Mouse (Mus musculus) right cerebral cortex, postnatal 4 days (tissue): ENCODE data around the gene Oaz3.

Experiments
- DNase-seq: peaks from one replicate; pipeline ENCODE4 v3.0.0-alpha.2; 2022

The Oaz3 gene

DNA sequence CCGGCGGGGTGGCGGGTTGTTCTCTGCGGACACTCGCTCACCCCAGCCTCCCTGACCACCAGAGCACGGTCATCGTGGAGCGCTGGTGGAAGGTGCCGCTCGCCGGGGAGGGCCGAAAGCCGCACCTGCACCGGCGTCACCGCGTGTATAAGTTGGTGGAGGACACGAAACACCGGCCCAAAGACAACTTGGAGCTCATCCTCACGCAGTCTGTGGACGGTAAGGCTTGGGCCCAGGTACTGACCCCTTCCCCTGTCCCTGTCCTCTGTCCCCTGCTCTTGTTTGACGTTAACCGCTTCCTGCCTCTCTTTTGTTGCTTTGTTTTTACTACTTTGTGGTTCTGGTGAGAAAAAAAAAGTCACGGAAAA is at the start of gene Oaz3:
TSS of gene Oaz3 (minus strand) at position 319 of the 368 bp plus-strand sequence.
- no peak for DNase-seq

DNA sequence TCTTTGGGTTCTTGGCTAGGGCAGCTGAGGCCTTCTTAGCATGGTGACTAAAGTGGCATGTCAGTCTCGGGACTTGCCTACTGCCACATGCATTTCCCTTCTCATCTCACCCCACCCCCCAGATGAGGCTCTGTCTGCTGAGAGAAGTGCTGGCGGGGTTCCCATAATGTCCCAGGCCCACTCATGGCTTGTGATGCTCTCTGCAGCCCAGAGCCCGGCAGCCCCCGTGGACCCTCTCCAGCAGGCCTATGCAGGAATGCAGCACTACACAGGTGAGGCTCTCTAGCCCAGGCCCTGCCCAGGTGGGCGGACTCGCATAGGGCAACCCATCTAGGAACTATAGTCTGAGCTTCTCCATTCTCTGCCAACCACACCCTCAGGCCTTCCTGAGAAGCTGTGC is 43.9 kb upstream of the Oaz3 start:
- DNase-seq = peak; percentile 43

DNA sequence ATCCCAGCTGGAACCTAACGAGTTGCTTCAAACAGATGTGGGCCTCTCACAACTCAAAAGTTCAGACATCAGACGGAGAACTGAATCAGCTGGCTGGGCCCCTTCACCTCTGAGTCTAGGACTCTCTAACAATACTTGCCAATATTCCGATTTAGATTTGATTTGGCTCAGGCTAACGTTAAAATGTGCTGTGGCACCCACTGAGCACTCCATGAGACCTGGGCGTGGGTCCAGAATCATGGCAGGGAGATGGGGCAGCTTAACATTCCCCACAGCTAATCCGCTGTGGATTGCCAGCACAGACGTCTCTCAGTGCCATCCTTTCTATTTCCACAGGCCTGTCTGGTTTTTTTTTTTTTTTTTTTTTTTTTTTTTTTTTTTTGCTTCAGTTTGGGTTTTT is 42.2 kb upstream of the Oaz3 start:
- peak; percentile 53 for DNase-seq

DNA sequence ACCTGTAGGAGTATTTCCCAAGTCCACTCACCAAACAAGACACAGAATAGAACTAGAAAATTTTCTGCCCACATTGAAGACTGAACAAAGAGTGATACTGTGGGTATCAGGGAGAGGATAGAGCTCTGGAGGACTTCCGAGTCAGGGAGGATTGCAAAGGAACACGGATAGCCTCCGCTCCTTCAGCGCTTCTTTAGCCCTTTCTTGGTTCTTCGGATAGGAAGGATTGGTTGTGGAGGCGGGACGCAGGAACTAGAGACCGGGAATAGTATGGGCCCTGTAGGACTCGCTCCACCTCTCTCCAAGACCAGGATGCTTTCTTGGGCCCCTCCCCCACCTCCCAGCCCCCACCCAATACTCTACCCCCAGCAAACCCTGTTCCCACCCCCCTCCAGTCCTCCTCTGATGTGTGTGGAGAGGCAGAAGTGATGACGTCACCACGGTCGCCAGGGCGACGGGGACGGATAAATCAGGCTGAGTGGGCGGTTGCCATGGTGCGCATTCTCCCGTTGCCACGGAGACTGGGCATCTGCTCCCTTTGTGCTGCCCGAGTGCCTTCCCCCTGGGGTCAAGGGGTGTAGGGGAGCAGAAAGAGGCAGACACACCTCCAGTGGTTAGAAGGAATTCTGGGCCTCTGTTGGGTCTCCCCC is 40.2 kb upstream of the Oaz3 start:
- peak; percentile 93 for DNase-seq

DNA sequence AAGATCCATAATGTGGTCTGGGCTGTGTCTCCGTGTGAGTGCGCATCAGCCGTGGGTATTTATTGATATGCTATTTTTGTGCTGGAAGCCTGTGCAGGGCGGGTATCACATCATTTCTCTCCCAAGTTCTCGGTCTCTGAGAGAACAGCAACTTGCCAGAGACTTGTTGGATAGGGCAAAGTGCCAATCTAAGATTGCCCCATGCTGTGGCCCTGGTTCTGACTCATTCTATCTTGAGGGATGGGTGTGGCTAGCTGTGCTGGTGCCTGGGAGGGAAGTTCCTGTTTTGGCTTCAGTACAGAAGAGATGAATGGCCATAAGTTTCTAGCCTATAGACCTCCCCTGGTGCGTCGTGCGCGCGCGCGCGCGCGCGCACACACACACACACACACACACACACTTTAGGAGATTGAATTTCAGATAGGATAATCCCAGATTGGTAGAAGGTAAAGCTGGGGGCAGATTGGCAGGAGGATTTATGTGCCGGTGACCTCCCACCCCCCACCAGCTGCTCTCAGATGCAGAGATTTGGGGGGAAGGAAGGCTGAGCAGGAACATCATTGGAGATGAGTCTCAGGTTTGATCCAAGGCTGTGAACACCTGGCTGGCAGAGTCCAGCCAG is 39.2 kb upstream of the Oaz3 start:
- no peak for DNase-seq

DNA sequence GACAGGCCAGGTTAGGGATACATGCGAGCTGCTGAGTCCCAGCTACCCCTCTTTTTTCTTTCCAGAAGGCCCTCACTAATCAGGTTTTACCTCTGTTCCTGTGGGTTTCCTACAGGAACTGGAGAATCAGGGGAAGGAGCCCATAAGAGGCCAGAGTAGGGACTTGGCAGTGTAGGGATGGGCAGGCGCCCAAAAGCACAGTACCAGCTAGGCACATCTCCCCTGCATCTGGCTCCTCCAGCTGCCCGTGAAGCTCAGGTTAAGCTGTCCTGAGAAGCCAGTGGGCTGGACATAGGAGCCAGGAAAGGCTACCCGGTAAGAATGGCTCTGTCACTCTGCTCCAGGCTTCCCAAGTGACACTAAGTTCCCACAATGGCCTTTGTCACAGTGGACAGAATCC is 37.7 kb upstream of the Oaz3 start:
- DNase-seq = no peak

DNA sequence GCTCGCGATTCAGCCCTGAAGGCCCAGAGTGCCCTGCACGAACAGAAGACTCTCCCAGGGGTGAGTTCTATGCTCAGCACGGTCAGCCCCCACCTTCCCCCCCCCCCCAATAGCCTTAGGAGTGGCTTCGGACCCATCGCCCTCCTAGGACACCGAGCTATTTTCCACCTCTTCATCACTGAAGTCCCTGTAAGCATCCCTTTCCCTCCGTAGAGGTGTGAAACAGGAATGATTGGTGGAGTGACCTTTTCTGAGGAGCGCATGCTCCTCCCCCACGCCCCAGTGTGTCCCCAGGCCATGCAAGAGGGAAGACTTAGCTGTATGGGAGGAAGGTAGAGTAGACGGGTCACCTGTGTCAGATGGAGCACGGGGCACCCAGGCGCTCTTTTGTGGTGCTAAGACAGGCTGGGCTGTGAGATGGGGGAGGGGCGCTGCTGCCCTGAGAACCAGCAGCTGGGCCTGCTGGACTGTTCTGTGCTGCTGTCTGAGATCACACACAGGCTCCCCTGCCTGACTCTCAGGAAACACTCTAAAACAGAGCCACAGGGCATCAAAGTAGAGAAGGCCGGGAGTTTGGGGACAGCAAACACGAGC is 36.7 kb upstream of the Oaz3 start, which contains the start of gene Riiad1:
TSS of gene Riiad1 (minus strand) at position 51 of the 594 bp plus-strand sequence.
- DNase-seq = no peak

DNA sequence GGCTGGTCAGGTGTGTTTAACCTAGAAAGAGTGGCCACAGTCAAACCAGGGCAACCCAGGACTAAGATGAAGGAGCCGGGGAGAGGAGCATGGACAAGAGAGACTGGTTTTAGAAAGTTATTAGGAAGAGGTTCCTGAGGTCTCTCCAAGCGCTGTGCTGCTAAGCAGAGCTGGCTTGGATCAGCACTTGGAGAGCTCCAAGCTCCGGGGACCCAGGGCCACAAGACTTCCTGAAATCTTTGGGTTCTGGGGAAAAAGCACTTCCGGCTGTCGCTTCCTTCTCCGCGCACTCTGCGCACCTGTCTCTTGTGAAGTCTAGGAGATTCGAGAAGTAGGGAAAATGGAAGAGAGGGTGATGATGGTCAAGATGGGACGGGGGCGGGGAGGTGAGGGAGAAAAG is 35.8 kb upstream of the Oaz3 start:
- DNase-seq = peak; percentile 31

DNA sequence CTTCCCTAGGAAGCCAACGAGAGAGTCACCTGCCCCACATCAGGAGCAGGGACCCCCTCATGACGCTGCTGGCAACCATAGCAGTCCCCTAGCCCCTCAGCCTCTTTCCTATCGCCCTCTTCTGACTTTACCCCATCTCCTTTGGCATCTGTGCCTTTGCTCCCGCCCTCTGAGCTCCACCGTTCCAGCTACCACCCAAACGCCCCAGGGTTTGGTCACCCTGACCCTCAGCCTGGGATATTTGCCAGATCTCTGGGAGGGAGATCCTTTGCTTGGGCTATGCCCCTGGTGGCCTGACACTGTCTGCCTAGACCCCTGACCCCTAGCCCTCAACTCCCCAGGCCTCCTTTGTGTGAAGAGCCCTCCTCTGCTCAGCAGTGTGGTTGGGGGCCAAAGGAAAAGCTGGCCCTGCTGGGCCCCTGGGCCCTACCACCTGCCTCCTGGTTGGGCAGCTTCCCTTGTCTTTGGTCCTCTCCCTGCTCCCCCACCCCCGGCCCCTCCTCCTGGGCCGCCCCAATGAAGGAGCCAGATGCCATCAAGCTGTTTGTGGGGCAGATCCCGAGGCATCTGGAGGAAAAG is 35.0 kb upstream of the Oaz3 start:
- DNase-seq = no peak

DNA sequence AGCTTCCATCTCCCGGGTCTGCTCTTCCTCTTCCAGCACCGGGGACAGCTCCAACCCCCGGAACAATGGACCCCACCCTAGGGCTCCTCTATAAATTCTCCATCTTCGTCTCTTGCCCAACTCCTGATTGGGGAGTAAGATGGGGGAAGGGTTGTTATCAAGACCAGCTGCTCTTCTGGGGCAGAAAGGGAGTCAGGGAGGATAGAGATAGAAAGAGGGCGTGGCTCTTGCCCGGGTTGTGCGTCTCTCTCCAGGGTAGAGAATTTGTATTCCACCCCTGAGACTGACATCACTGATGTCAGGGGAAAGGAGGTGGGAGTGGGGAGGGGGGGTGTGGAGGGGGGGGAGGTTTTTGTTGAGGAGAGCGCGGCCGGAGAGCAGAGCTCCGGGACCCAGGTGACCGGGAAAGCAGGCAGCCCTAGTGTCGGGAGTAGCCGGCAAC is 34.3 kb upstream of the Oaz3 start, which contains the start of gene Celf3:
TSS of gene Celf3 (plus strand) at position 315 of the 442 bp plus-strand sequence.
- peak; percentile 70 for DNase-seq

DNA sequence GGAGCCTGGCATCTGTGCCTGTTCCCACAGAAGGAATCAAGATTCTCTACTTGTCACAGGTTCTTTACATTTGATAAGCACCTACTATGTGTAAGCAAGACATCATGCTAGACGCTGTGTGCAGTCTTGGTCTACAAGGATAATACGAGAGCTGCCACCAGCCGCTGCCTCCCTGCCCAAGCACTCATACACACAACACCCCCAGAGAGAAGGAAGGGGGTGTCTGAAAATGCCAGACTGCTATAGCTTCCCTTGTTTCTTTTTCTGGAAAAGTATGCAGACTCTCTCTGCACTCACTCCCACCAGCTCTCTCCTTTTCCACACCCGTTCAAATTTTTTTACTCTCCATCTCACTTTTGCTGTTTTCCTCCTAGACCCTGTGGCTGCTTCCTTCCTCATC is 33.7 kb upstream of the Oaz3 start:
- DNase-seq = no peak

DNA sequence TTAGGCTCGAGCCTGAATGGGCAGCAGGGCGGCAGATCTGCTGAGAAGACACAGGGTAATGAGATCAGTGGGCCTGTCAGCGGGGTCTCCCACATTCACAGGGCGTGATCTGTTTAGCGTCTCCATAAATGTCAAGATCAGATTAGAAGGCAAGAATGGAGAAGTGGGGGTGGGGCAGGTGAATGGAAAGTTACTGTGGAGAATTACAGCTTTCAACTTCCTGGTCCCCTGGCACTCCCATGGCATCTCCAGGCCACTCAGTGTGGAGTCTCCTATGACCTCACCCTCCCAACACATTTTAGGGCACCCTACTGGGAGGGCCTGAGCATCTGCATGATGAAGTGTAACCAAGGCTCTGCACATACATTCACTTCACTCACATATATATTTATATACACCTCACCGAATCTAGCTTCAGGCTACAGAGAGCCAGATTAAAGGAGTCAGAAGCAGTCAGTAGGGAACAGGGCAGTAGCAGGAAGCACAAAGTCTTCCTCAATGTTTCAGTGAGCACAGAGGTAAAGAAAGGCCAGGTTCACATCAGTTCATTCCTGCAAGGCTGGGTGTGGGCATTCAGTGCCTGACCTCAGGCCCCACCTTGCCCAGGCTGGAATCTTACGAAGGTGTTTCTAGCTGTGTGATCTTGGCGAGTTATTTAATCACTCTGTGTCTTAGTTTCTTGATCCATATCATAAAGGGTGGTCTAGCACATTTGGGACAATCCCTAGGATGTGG is 32.8 kb upstream of the Oaz3 start:
- DNase-seq = no peak

DNA sequence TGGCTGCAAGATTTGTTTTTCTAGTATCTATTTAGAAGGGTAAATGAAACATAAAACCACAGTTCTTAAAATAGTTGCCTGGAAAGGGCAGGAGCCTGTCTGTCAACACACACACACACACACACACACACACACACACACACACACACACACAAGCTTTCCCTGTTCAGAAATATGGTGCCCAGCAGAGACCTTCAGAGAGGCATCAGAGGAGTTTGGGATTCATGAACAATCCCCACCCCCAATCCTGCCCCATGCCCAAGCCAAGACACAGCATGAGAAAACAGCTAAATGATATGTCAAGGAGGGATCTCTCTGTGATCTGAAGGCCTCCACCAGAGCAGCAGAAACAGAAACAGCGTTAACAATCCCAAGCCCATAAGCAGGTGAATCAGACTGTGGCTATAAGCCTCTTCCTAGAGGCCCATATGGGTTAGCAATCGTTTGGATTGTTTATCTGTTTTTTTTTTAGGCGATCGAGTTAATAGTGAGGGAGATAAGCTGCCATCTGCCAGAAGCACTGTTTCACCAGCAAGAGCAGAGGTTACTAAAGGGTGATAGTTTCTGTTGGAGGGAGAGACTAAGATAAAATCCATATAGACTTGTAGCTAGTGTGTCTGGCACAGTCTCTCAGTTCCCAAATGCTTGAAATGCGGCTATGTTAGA is 30.0 kb upstream of the Oaz3 start:
- no peak for DNase-seq

DNA sequence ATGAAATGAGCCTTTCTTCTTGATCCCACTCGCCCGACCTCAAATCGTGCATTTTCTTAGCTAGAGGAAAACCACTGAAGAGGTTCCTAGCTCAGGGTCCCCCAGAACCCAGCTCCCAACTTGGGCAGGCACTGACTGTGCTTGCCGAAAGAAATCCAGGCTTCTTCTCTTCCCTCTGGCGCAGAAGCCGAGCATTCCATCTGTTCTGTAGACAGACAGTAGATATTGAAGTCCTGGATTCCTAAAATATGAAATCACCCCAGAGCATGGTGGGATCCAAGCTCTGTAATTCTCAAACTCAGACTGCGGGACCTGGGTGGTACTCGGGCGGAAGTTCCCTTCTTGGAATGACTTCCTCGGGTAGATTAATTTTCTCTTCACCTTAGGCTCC is 29.4 kb upstream of the Oaz3 start:
- DNase-seq = no peak

DNA sequence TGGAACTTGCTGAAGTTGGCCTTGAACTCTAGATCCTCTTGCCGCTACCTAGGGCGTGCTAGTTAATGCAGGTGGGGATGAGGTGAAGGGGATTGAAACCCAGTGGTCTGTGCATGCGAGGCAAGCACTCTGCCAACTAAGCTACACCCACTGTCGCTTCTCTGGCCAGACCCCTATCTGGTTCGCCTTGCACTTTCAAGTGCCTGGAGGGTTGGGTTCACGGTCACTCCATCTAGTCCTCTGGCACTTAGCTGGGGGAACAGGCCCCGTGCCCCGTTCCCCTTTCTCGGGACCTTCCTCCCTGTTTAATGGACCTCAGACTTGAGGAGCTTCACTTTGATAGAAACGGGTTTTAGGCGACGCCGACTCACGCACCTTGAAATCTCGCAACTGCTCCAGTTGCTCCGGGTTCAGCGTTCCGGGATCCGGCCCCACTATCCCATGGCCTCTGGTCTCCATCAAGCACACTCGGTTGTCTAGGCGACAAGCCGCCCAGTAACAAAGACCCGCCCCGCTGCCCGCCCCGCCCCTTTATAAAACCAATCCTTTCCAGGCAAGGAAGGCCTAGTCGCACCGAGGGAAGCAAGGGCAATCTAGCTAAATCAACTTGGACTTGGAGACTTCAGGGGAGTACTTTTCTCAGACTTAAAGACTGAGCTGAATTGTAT is 28.9 kb upstream of the Oaz3 start:
- peak; percentile 31 for DNase-seq

DNA sequence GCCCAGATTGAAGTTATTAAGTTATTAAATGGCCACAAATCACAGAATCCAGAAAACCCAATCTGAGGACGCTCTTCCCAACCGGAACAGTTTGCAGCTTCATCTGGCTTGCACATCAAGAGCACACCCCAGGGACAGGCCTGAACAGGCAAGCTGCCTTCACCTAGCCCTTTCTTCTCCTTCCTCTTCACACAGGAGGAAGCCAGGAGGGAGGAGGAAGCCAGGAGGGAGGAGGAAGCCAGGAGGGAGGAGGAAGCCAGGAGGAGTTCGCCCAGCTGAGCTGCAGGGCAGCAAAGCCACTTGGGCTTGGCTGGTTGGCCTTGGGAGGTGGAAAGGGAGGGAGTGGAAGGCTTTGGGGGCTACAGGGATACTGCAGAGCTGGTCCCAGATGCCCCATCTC is 25.2 kb upstream of the Oaz3 start:
- DNase-seq = no peak

DNA sequence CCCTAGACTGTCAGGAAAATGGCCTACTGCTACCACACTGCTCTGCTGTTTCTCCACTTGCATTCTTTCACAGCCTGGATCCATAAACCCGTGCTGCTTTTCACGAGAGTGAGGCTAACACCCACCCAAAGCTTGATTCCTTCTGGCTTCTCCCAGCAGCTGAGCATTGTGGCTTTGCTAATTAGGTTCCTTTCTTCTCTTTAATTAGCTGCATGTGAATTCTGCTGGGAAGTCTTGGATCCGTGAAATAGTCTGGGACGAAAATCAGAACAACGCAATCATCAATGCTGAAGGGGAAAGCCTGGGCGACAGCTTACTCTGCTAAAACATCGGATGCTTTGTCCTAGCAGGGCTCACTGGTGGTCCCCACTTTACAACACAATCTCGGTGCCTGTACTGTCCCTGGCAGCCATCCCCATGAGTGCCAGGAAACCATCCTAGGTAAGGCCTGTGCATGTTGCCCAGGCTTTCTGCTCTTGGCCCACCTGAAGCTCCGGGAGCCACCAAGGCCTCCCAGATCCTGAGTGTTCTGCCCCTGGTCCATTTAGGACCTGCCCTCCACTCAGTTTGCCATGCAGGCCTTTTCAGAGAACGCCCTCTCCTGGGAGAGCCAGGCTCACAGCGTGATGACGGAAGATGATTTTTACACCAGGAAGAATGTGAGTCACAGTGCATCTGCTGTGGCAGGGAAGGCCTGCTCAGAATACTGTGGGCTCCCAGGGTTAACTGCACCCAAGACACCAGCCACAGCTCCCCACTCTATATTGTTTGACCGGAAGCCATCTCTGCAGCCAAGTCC is 22.1 kb upstream of the Oaz3 start:
- peak; percentile 51 for DNase-seq

DNA sequence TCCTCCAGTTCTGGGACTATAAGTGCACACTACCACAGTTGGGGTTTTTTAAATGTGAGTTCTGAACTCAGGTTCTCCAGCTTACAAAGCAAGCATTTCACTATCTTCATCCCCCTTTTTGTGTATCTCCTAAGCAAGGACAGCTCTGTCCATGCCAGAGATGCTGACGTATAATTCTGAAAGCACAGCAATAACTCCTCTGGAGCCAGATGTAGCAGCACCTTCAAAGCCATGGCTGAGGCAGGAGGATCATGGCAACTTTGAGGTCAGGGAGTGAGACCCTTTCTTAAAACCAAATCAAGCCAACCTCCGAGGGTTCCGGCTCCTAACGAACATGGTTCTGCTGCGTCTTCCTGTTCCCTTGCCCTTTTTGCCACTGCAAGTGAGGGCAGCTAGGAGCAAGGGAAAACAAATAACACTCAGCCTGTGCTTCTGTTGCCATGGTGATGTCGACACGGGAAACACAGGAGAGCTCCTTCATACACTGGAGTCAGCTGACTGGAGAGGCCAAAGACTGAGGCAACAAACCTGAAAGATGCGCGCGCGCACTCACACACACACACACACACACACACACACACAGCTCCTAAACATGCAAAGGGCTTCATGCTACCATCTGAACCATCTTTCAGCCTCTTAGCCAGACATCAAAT is 20.3 kb upstream of the Oaz3 start:
- DNase-seq = no peak

DNA sequence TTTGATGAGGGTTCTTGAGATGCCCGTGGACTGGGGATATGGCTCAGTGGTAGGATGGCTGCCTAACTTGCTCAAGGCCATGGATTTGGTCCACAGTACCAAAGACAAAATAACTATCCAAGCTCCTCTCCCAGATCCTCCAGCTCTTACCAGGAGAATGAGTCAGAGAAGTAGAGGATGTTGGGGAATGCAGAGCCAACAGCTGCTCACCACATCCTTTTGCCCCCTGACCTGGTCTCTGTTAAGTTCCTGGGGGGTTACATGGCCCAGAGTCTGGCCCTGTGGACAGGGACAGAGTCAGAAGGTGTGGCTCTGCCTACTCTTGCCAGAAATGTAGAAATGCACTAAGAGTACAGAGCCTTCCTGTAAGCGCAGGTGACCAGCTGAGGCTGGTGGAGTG is 16.1 kb upstream of the Oaz3 start:
- no peak for DNase-seq

DNA sequence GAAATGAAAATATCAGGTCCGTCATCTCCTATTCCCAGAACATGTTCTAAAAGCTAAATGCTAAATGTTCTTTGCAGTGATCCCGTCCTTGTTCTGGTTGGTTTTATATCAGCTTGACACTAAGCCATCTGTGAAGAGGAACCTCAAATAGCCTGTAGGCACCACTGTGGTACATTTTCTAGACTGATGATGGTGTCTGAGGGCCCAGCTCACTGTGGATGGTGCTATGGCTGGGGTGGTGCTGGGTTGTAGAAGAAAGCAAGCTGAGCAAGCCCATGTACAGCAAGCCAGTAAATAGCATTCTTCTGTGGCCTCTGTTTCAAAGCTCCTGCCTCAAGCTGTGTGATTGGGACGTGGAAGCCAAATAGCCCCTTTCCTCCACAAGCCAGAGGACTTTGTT is 13.3 kb upstream of the Oaz3 start:
- DNase-seq = no peak

DNA sequence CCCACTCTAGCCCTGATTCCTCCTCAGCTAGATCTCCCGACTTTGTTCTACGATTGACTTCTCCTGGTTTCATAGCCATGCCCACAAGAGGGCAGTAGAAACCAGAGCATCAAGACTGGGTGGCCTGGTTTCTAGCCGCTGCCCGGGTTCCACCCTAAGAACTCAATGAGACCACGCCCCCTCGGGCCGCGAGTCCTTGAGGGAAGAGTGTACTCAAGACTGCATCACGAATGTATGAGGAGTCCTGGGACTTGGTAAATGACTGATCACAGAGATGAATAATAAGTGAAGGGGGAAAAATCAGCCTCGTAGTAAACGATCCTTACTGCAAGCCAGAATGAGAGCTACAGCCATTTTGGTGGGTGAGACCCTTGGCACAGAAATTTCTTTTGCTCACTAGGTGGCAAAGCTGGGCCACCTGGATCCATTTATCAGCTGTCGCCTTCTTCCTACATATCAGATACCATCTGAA is 12.8 kb upstream of the Oaz3 start:
- peak; percentile 80 for DNase-seq
